Mouse (Mus musculus) MEL (cell line): ENCODE measurements around the gene Gramd2. TPM values are rescaled to one million over a fixed set of nuclear protein-coding genes. Genes with fewer than 3 reads are reported as not detected.

ENCODE experiments used
- DNase-seq: peaks from one replicate; pipeline ENCODE4 v3.0.0; 2011; ENCODE audit warnings: low read depth, low spot score
- H3K27ac ChIP-seq: 2 replicates; pipeline ENCODE4 v1.5.1; 2012; ENCODE audit warnings: low read depth, mild to moderate bottlenecking, control low read depth, low read length, moderate library complexity; ENCODE audit not compliant: control insufficient read depth
- H3K27me3 ChIP-seq, 2 experiments: fragments of 150-350 bp in 1 of 2; sonication (generic) in 1 of 2; 2 replicates each; pipeline ENCODE4 v1.6.1; 2012; ENCODE audit warnings: low read length in 2 of 2, mild to moderate bottlenecking in 2 of 2, improper control_type of control experiment in 1 of 2, moderate library complexity in 1 of 2; ENCODE audit not compliant: insufficient read depth in 2 of 2, control insufficient read depth in 1 of 2
- H3K36me3 ChIP-seq, 2 experiments: 2 replicates each; pipeline ENCODE4 v1.6.1; 2012 to 2014; ENCODE audit warnings: low read length in 2 of 2, improper control_type of control experiment in 1 of 2, inconsistent platforms in 1 of 2, mild to moderate bottlenecking in 1 of 2; ENCODE audit not compliant: insufficient read depth in 2 of 2, control insufficient read depth in 1 of 2
- H3K4me1 ChIP-seq, 2 experiments: fragments of 150-350 bp in 1 of 2; sonication (generic) in 1 of 2; 2 replicates each; pipeline ENCODE4 v1.6.1; 2012; ENCODE audit warnings: low read length in 2 of 2, improper control_type of control experiment in 1 of 2, mild to moderate bottlenecking in 1 of 2; ENCODE audit not compliant: insufficient read depth in 2 of 2, control insufficient read depth in 1 of 2
- H3K4me3 ChIP-seq, 2 experiments: fragments of 150-350 bp in 1 of 2; sonication (generic) in 1 of 2; 2 replicates each; pipeline ENCODE4 v1.5.1; 2012; ENCODE audit warnings: low read depth in 2 of 2, low read length in 2 of 2, mild to moderate bottlenecking in 2 of 2, moderate library complexity in 2 of 2, control low read depth in 1 of 2, improper control_type of control experiment in 1 of 2; ENCODE audit not compliant: control insufficient read depth in 1 of 2, insufficient read depth in 1 of 2
- H3K79me2 ChIP-seq: 2 replicates; pipeline ENCODE4 v1.6.1; 2012; ENCODE audit warnings: mild to moderate bottlenecking, low read length, moderate library complexity; ENCODE audit not compliant: control insufficient read depth, poor library complexity, insufficient read depth
- H3K9ac ChIP-seq: 2 replicates; pipeline ENCODE4 v1.6.1; 2012; ENCODE audit warnings: low read depth, mild to moderate bottlenecking, control low read depth, low read length, moderate library complexity; ENCODE audit not compliant: control insufficient read depth, poor library complexity, severe bottlenecking
- H3K9me3 ChIP-seq: fragments of 150-350 bp; sonication (generic); replicated peaks from 2 replicates; pipeline ENCODE4 v1.6.1; 2012; ENCODE audit warnings: mild to moderate bottlenecking, low read length, improper control_type of control experiment, moderate library complexity; ENCODE audit not compliant: insufficient read depth
- BHLHE40 ChIP-seq: IDR thresholded peaks from 2 replicates; pipeline ENCODE4 v1.6.1; 2012; ENCODE audit warnings: low read depth, mild to moderate bottlenecking, inconsistent platforms, low read length, improper control_type of control experiment, borderline replicate concordance
- CHD1 ChIP-seq: IDR thresholded peaks from 2 replicates; pipeline ENCODE4 v1.6.1; 2012; ENCODE audit warnings: low read depth, mild to moderate bottlenecking, inconsistent platforms, low read length, improper control_type of control experiment
- CHD2 ChIP-seq: IDR thresholded peaks from 2 replicates; pipeline ENCODE4 v1.6.1; 2011; ENCODE audit warnings: low read length, improper control_type of control experiment
- CTCF ChIP-seq, 3 experiments: IDR thresholded peaks in 2 of 3; conservative IDR thresholded peaks in 1 of 3; 2 replicates each; pipeline ENCODE4 v1.5.1; 2011 to 2012; ENCODE audit warnings: low read length in 3 of 3, low read depth in 2 of 3, mild to moderate bottlenecking in 2 of 3, improper control_type of control experiment in 1 of 3, inconsistent platforms in 1 of 3, mixed read lengths in 1 of 3, moderate library complexity in 1 of 3; ENCODE audit not compliant: control insufficient read depth in 1 of 3, insufficient read depth in 1 of 3, poor library complexity in 1 of 3, severe bottlenecking in 1 of 3
- ELF1 ChIP-seq: IDR thresholded peaks from 2 replicates; pipeline ENCODE4 v1.6.1; 2014; ENCODE audit warnings: low read depth, mild to moderate bottlenecking, inconsistent platforms, low read length, improper control_type of control experiment, moderate library complexity
- EP300 ChIP-seq, 2 experiments: IDR thresholded peaks; 2 replicates each; pipeline ENCODE4 v1.6.1; 2011; ENCODE audit warnings: improper control_type of control experiment in 2 of 2, low read length in 2 of 2, low read depth in 1 of 2, mild to moderate bottlenecking in 1 of 2
- ETS1 ChIP-seq: IDR thresholded peaks from 2 replicates; pipeline ENCODE4 v1.6.1; 2012; ENCODE audit warnings: low read depth, mild to moderate bottlenecking, inconsistent platforms, low read length, improper control_type of control experiment, moderate library complexity
- GABPA ChIP-seq: IDR thresholded peaks from 2 replicates; pipeline ENCODE4 v1.6.1; 2012; ENCODE audit warnings: low read depth, mild to moderate bottlenecking, inconsistent platforms, low read length, improper control_type of control experiment, moderate library complexity
- HCFC1 ChIP-seq: IDR thresholded peaks from 2 replicates; pipeline ENCODE4 v1.6.1; 2012; ENCODE audit warnings: low read depth, mild to moderate bottlenecking, inconsistent platforms, low read length, improper control_type of control experiment, moderate library complexity
- JUND ChIP-seq: IDR thresholded peaks from 2 replicates; pipeline ENCODE4 v1.6.1; 2011; ENCODE audit warnings: low read depth, mild to moderate bottlenecking, improper control_type of control experiment, low read length
- KAT2A ChIP-seq: conservative IDR thresholded peaks from 2 replicates; pipeline ENCODE4 v1.6.1; 2012; ENCODE audit warnings: low read depth, low read length, improper control_type of control experiment, inconsistent platforms
- MAX ChIP-seq: IDR thresholded peaks from 2 replicates; pipeline ENCODE4 v1.6.1; 2011; ENCODE audit warnings: low read length, improper control_type of control experiment
- MAZ ChIP-seq: IDR thresholded peaks from 2 replicates; pipeline ENCODE4 v1.6.1; 2012; ENCODE audit warnings: low read depth, mild to moderate bottlenecking, inconsistent platforms, low read length, improper control_type of control experiment
- MEF2A ChIP-seq: IDR thresholded peaks from 2 replicates; pipeline ENCODE4 v1.6.1; 2014; ENCODE audit warnings: low read depth, mild to moderate bottlenecking, inconsistent platforms, low read length, improper control_type of control experiment; ENCODE audit not compliant: poor library complexity, insufficient replicate concordance, severe bottlenecking; ENCODE audit errors: extremely low read depth
- MXI1 ChIP-seq: IDR thresholded peaks from 2 replicates; pipeline ENCODE4 v1.6.1; 2011; ENCODE audit warnings: mild to moderate bottlenecking, low read depth, low read length, improper control_type of control experiment
- MYC ChIP-seq: IDR thresholded peaks from 2 replicates; pipeline ENCODE4 v1.6.1; 2011; ENCODE audit warnings: low read depth, mild to moderate bottlenecking, low read length, improper control_type of control experiment, moderate library complexity
- NRF1 ChIP-seq: IDR thresholded peaks from 2 replicates; pipeline ENCODE4 v1.6.1; 2014; ENCODE audit warnings: low read depth, mild to moderate bottlenecking, inconsistent platforms, low read length, improper control_type of control experiment, moderate library complexity; ENCODE audit not compliant: poor library complexity, insufficient read depth, severe bottlenecking
- POLR2A ChIP-seq, 2 experiments: IDR thresholded peaks; 2 replicates each; pipeline ENCODE4 v1.6.1; 2011 to 2012; ENCODE audit warnings: low read length in 2 of 2, mild to moderate bottlenecking in 2 of 2, control low read depth in 1 of 2, improper control_type of control experiment in 1 of 2, low read depth in 1 of 2, moderate library complexity in 1 of 2; ENCODE audit not compliant: control insufficient read depth in 1 of 2, insufficient read depth in 1 of 2, poor library complexity in 1 of 2
- POLR2AphosphoS2 ChIP-seq: IDR thresholded peaks from 2 replicates; pipeline ENCODE4 v1.6.1; 2011; ENCODE audit warnings: low read length, improper control_type of control experiment
- POLR2AphosphoS5 ChIP-seq: IDR thresholded peaks from 2 replicates; pipeline ENCODE4 v1.6.1; 2012; ENCODE audit warnings: low read depth, borderline replicate concordance, mild to moderate bottlenecking, inconsistent platforms, low read length, moderate library complexity, mixed read lengths
- RAD21 ChIP-seq: IDR thresholded peaks from 2 replicates; pipeline ENCODE4 v1.6.1; 2011; ENCODE audit warnings: mild to moderate bottlenecking, low read depth, low read length, improper control_type of control experiment
- SIN3A ChIP-seq: IDR thresholded peaks from 2 replicates; pipeline ENCODE4 v1.6.1; 2012; ENCODE audit warnings: low read length, improper control_type of control experiment, inconsistent platforms
- SMC3 ChIP-seq: IDR thresholded peaks from 2 replicates; pipeline ENCODE4 v1.6.1; 2011; ENCODE audit warnings: low read depth, low read length, improper control_type of control experiment
- TAL1 ChIP-seq: IDR thresholded peaks from 2 replicates; pipeline ENCODE4 v1.6.1; 2012; ENCODE audit warnings: mild to moderate bottlenecking, inconsistent platforms, low read length, moderate library complexity, mixed read lengths
- TCF12 ChIP-seq: IDR thresholded peaks from 2 replicates; pipeline ENCODE4 v1.6.1; 2014; ENCODE audit warnings: low read depth, mild to moderate bottlenecking, inconsistent platforms, low read length, improper control_type of control experiment, moderate library complexity
- UBTF ChIP-seq: IDR thresholded peaks from 2 replicates; pipeline ENCODE4 v1.6.1; 2012; ENCODE audit warnings: low read depth, mild to moderate bottlenecking, inconsistent platforms, low read length, improper control_type of control experiment, moderate library complexity, borderline replicate concordance; ENCODE audit not compliant: insufficient read depth
- USF1 ChIP-seq: IDR thresholded peaks from 2 replicates; pipeline ENCODE4 v1.6.1; 2014; ENCODE audit warnings: low read depth, mild to moderate bottlenecking, inconsistent platforms, low read length, improper control_type of control experiment, moderate library complexity
- USF2 ChIP-seq, 2 experiments: IDR thresholded peaks; 2 replicates each; pipeline ENCODE4 v1.6.1; 2011 to 2012; ENCODE audit warnings: improper control_type of control experiment in 2 of 2, low read length in 2 of 2, borderline replicate concordance in 1 of 2, inconsistent platforms in 1 of 2, low read depth in 1 of 2, mild to moderate bottlenecking in 1 of 2; ENCODE audit not compliant: insufficient read depth in 1 of 2
- ZC3H11A ChIP-seq: IDR thresholded peaks from 2 replicates; pipeline ENCODE4 v1.6.1; 2012; ENCODE audit warnings: low read depth, mild to moderate bottlenecking, inconsistent platforms, low read length, improper control_type of control experiment
- ZKSCAN1 ChIP-seq: IDR thresholded peaks from 2 replicates; pipeline ENCODE4 v1.6.1; 2012; ENCODE audit warnings: low read depth, mild to moderate bottlenecking, inconsistent platforms, low read length, improper control_type of control experiment, moderate library complexity
- polyA plus RNA-seq, 2 experiments: library from polyadenylated mRNA; stranded (reverse) in 1 of 2; unstranded in 1 of 2; fragments of >175 nt in 1 of 2; fragments of >200 nt in 1 of 2; gene quantifications; 2 replicates each; pipeline versions ENCODE4 v1.2.1 to v1.2.4; 2012; ENCODE audit warnings: low replicate concordance in 2 of 2, low read depth in 1 of 2; ENCODE audit not compliant: insufficient read length in 2 of 2, insufficient read depth in 1 of 2, missing spikeins in 1 of 2
- total RNA-seq: library from RNA; depleted of rRNA; stranded (reverse); fragments of 300-350 nt; gene quantifications from 2 replicates; pipeline ENCODE4 v1.2.3, GENCODE M21; 2012

The Gramd2 gene
- total and polyA plus RNA-seq, 3 experiments, result 0.04 TPM; not detected in 2

- TF ChIP-seq MXI1 (no peak), MAX (no peak), EP300 (IDR thresholded peaks at IDR 0.05; ENCODE audit: low read depth in 1 of 2, low read length in 2 of 2) (peak; percentile 33 to 71; a peak in 3 of 4 replicates), ZC3H11A (no peak), NRF1 (no peak), MYC (no peak), SIN3A (0 out of 2 replicates have a peak, but pooled peaks have one; percentile 21), RAD21 (no peak), USF1 (no peak), CTCF (IDR thresholded peaks at IDR 0.05 in 2 of 3, conservative IDR thresholded peaks at IDR 0.05 in 1 of 3; ENCODE audit: control insufficient read depth in 1 of 3, insufficient read depth in 1 of 3, low read depth in 2 of 3, low read length in 3 of 3, poor library complexity in 1 of 3, severe bottlenecking in 1 of 3) (no peak), HCFC1 (no peak), MEF2A (no peak), GABPA (no peak), TAL1 (peak; percentile 84), BHLHE40 (no peak), ELF1 (no peak), TCF12 (peak; percentile 51; the same call in 1 of the 2 replicates), POLR2AphosphoS5 (no peak), SMC3 (no peak), CHD1 (no peak), ZKSCAN1 (no peak), KAT2A (no peak), MAZ (no peak)
These were observed 7.6 kb upstream of the Gramd2 start (continued) for GRCm38 (mm10) chr9:59672195-59672894.

- no peaks in the 10 kb centered on the region for H3K27me3 ChIP-seq
- H3K36me3 ChIP-seq, result peaks cover 0 to 20% of the 10 kb centered on the region in 2 experiments; a peak in 2 of 4 replicates
- no peaks in the 10 kb centered on the region for H3K79me2 ChIP-seq
- H3K4me3 ChIP-seq, result no peak overlapping the region
- H3K27ac ChIP-seq, result no peak overlapping the region
- H3K9ac ChIP-seq, result no peak overlapping the region
- TF ChIP-seq JUND, result no peak
- no peak for TF ChIP-seq USF1
- TF ChIP-seq UBTF, result no peak
- no peak for TF ChIP-seq POLR2A (IDR thresholded peaks at IDR 0.05; ENCODE audit: control insufficient read depth in 1 of 2, insufficient read depth in 1 of 2, low read depth in 1 of 2, low read length in 2 of 2, poor library complexity in 1 of 2)
- TF ChIP-seq NRF1, result no peak
- TF ChIP-seq CTCF (IDR thresholded peaks at IDR 0.05 in 2 of 3, conservative IDR thresholded peaks at IDR 0.05 in 1 of 3; ENCODE audit: control insufficient read depth in 1 of 3, insufficient read depth in 1 of 3, low read depth in 2 of 3, low read length in 3 of 3, poor library complexity in 1 of 3, severe bottlenecking in 1 of 3), result no peak
- no peak for TF ChIP-seq POLR2AphosphoS2
- TF ChIP-seq USF2 (IDR thresholded peaks at IDR 0.05; ENCODE audit: borderline replicate concordance in 1 of 2, insufficient read depth in 1 of 2, low read depth in 1 of 2, low read length in 2 of 2), result no peak
- TF ChIP-seq HCFC1, result no peak
- no peak for TF ChIP-seq CHD1
- TF ChIP-seq MYC, result no peak
- TF ChIP-seq MEF2A, result no peak
- no peak for TF ChIP-seq MXI1
- no peak for TF ChIP-seq MAX
- TF ChIP-seq TCF12, result no peak
- TF ChIP-seq CHD2, result no peak
- no peak for TF ChIP-seq KAT2A
- TF ChIP-seq ZC3H11A, result no peak
- no peak for TF ChIP-seq ETS1
- TF ChIP-seq ELF1, result no peak
- peak; percentile 12 for DNase-seq
- no peaks in the 10 kb centered on the region for H3K9me3 ChIP-seq
- H3K4me1 ChIP-seq, result no peaks in the 10 kb centered on the region
These were observed 6.5 kb upstream of the Gramd2 start for GRCm38 (mm10) chr9:59673427-59673826.
